Mouse (Mus musculus): Measurements from ENCODE around the gene Mphosph8.

Gene Mphosph8

DNA sequence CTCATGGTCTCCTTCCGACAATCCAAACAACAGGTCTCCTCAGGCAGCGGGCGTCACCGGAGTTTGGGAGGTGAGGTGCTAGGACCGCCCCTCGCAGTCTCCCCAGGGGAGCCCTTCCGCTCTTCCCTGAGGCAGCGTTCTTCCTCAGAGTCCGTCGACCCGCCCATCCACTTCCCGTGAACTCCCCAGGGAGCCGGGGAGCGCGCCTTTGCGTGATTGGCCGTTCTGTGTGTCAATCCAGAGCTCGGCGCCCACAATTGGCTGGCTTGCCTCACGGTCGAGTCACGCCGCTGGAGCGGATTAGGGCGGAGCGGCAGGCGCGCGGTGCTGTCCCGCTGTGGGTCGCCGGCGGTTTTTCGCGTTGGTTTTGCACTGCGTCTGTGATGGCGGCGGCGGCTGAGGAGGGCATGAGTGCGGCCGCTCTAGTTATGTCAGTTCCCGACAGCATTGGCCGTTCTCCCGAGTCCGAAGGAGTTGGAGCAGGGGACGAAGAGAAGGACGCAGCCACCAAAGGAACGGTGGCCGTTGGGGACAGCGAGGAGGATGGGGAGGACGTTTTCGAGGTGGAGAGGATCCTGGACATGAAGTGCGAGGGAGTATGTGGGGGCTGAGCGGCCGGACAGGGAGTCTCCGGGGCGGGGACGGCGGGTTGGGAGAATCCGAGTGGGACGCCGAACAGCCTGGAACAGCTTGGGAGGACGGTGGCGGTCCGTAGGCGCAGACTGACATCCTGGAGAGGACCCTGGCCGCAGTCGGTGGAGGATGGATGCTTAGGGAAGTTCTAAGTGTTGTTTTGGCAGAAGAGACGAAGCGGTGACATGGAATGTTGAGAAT is at the start of gene Mphosph8:
Gene Mphosph8 (plus strand): TSS at position 280 of the 834 bp plus-strand sequence.
- peak; percentile 100 for DNase-seq

DNA sequence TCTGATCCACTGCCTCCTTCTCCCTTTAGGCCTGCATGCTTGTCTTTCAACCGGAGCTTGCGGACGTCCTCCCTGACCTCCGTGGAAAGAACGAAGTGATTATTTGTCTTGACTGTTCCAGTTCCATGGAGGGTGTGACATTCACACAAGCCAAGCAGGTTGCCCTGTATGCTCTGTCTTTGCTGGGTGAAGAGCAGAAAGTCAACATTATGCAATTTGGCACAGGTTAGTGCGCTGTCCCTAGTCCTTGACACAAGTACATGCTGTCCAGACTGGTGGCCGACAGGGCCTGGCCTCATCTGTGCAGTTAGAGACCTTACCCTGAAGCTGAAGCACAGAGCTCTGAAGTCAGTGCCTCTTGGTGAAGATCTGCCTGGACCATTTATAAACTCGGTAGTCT is 47.6 kb upstream of the Mphosph8 start:
- DNase-seq, result no peak

DNA sequence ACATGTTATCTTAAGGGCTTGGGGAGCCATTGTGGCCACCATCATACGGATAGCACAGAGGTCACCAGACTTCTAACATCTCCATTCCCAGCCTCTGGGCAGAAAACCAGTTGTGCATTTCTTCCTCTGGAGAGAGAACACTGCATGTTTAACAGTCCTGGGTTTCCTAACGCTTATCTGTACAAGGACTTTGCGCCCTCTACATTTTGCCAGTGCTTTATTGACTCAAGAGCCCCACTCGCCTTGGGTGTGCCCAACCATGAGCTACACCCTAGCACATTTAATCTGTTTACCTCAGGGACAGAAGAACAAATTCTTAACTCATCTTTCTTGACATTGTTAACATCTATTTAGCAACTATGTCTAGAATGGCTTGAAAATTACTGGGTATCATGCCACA is 41.8 kb upstream of the Mphosph8 start:
- DNase-seq, result no peak

DNA sequence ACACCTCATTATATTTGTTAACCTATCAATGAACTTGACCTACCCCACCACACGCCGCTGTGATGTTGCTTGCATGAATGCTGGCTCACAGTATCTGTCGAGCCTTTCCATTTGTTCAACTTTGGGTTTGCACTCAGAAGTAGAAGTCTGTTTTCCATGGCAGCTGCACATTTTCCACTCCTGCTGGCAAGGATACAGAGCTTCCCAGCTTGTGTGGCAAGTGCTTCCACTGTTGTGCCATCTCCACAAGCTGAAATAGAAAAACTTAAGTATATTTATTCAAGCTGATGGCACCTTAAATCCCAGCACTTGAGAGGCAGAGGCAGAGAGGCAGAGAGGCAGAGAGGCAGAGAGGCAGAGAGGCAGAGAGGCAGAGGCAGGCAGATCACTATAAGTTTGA is 39.7 kb upstream of the Mphosph8 start:
- DNase-seq, result no peak

DNA sequence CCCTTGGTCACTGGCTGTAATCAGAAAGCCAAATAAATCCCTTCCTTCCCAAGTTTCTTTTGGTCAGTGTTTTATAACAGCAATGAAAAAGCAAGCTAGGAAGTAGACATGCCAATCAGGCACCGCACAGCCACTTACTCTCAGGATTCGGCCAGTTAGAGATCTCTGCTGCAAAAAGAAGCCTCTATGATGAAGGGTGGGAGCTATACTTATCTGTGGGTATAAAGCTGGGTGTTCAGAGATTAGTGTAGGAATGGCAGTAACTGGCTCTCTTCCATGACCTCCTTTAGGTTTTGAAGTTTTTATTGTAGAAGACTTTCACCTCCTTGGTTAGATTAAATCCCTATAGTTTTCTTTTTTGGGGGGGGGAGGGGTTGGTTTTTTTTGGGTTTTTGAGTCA is 36.9 kb upstream of the Mphosph8 start:
- DNase-seq, result no peak

DNA sequence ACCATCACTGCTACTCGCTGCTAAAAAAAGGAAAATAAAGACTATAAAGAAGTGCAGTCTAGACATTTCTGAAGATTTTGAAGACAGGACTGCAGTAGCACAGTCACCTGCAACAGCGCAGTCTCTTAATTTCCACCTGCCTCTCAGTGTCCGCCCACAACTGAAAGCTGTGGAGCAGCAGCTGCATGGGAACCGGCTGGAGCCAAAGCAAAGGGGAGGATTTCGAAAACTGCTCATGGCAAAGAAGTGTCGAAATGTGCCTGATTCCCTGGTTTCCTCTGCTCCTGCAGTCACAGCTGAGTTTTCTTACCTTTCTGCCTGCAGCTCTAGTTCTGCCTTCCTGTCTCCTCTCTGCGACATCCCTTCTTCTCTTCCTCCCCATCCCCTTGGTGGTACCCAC is 20.8 kb upstream of the Mphosph8 start:
- no peak for DNase-seq

DNA sequence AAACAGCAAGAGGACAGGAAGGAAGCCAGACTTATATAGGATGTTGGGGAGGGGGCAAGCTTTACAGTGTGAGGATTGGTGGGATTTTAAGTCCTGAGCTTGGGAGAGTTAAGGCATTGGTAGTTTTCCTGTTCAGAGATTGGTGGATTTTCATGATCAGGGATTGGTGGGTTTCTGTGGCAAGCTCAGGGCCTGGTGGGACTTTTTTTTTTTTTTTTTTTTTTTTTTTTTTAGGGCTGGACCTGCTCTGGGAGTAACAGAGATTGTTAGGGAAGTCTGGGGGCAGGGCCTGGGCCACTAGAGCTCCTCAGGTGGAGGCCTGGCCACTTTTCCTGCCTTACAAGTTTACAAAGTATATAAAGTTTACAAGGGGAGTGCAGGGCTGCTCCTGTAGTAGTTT is 18.6 kb upstream of the Mphosph8 start:
- no peak for DNase-seq

DNA sequence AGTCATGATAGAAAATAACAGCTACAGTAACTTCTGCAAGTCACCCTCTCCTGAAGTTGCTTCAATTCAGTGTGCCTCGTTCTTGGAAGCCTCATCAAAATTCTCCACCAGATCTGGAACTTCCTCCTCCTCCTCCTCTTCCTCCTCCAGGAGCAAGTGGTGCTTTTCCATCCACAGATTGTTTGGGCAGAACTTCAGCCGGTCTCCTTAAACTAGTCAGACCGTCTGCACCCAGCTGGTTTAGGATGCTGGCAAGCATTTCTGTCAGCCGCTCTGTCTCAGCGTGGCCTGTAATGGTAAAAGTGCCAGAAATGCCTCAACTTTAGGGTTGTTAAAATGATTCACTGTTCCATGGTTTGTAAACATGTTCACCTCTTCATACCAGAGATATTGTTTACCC is 2.4 kb upstream of the Mphosph8 start:
- peak; percentile 13 for DNase-seq

DNA sequence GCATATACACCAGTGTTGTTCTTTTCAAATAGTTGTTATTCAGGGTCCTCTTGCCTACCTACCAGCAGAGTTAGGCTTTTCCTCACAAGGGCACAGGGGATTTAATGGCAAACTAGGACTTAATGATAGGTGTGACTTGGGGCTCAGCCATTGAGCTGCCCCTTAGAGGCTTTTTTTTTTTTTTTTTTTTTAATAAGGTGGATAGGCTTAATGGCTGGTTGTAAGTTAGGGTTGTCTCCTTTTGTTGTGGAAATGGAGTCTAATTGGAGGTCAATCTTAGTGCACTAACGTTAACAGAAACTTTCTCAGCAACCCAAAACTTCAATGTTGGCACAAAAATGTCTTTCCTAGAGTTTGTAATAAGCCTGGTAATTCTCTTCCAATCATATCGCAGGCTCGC is 1.1 kb upstream of the Mphosph8 start:
- no peak for DNase-seq

DNA sequence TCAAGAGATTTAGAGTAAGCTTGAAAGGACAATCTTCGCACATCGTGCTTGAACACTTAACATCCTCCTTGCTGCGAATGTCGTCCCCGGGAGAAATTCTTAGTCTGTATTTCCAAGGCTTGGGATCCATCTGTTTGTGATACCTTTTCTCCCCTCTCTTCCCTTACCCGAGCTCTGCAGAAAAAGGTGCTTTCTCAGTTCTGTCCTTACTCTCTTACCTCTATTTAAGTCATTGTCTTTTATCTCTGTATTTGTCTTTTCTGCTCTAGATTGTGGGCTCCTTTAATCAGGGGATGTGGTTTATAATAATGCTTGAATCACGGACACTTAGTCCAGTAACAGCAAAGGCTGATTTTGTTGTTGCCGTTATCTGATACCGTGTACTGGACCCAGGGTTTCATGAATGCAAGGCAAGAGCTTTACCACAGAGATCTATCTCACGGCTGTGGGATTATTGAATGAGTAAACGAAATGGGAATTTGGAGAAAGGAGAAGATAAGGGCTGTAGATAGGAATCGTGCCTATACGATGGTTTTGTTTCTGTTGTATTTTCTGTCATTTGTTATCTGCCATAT is 1.1 kb downstream of the Mphosph8 start:
- DNase-seq, result no peak

DNA sequence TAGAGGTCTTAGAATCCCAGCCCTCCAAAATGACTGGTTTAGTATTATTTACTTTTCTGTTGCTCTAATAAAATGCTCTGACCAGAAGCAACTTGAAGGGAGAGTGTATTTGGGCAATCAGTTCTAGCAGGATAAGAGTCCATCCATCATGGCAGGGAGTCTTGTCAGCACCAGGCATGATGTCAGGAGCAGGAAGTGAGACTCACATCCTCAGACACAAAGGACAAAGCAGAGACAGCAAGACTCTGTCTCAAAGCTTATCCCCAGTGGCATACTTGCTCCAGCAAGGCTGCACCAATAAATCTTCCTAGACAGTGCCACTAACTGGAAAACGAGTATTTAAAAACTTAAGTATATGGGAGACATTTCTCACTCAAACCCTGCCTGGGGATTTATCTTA is 17.4 kb downstream of the Mphosph8 start:
- no peak for DNase-seq

DNA sequence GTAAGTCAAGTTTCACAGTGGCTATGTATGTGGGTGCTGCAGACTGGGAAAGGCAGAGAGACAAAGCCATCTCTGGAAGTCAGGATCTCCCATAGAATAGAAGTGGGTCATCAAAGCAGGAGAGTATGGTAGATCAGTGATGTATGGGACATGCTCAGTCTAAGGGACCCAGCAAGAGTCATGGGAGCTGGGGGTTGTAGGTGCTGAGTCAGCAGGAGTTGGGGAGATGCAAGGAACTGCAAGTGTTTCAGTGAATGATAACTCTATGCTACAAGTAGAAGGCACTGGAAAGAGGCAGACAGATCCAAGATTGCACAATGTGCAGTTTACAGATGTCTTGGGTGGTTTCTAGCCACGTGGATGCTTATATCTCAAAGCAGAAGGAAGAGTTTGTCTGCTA is 21.1 kb downstream of the Mphosph8 start:
- no peak for DNase-seq

DNA sequence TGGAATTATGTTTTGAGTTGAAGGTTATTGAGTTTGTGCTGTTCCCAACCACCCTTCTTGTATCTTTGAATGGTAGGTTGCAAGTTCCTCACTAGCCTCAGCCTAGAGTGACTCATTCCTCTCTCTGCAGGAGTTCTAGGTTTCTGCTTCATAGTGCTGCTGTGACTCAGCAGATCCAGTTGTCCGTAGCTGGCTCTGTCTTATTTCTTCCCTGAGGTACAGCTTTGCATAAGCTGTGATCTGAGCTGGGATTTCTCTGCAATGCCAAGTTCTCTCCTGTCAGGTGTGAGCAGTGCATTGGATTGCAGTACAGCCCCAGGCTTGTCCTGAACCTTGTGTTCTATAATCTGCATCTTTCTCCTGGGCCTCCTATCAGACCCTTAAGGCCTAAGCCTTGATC is 21.7 kb downstream of the Mphosph8 start:
- DNase-seq, result no peak

DNA sequence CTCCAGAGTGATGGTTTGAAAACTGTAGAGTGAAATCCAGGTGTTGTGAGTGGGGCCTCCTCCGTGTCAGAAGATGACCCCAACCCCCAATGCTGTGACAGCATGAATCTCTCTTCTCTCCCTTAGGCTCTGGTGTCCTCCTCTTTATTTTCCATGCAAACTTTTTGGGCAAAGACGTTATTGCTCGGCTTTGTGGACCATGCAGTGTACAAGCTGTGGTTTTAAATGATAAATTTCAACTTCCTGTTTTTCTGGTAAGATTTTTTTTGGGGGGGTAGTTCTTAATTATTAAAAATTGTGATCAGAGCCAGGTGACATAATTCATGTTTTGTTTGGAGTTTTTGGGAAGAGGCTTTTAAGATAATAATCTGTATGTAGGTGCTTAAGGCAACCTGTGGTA is 27.4 kb downstream of the Mphosph8 start:
- no peak for DNase-seq

DNA sequence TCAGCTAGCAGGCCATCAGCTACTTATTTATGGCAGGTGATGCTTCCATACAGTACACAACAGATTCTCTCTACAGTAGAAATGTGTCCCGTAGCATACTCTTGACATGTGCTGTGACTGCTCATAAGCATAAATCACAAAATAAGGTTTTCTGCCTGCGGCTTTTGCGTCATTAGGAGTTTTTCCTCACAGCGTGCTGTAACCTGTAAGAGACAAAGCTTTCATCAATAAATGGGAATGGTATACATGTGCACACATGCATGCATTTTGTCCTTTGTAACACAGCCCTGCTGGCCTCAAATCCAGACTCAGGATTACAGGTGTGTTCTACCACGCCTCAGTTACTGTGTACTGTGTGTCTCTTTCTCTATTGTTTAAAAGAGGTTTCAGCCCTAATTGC is 29.8 kb downstream of the Mphosph8 start:
- no peak for DNase-seq

DNA sequence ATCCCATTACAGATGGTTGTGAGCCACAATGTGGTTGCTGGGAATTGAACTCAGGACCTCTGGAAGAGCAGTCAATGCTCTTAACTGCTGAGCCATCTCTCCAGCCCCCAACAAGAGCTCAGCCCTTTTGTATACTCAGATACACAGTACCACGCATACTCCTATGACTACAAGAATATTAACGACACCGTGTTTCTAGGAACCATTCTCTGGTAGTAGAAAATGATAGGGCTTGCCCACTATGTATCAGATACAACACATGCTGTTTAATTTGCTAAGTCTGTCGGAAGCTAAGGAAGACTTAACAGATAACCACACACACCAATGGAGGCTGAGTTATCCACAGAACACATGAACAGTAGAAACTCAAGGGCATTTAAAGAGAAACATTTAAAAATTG is 34.6 kb downstream of the Mphosph8 start:
- DNase-seq, result no peak

DNA sequence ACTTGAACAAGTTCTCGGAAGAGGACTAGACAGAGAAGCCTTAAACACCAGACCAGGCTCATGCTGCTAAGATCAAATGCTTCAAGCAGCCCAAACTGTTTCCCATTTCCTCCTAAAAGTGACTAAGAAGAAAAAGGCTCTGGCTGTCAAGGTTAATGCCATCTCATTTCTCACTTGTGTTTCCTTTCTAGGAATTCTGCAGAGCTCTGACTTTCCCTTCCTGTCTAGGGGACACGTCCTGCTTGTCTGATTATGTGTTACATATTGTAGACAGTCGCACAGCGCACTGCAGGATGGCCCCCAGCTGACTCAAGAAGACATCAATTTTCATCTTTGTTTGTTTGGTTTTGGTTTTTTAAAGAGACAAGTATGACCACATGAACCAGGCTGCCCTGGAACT is 37.6 kb downstream of the Mphosph8 start:
- no peak for DNase-seq

DNA sequence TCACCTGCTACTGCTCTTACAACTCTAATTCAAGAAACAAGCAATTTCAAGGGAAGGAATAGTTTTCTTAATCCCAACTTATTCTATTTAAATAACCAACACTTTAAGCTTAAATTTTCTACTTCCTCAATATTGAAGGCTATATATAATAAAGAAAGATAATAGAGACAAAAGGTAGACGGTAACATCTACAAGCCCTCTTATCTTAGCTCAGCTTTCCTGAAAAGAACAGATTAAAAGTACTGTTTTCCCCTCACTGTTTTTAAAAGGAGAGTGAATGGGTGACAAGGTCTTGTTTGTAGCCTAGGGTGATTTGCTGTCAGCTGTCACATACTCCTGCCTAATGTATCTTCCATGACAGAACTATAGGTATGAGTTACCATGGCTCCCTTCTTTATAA is 58.4 kb downstream of the Mphosph8 start:
- no peak for DNase-seq

DNA sequence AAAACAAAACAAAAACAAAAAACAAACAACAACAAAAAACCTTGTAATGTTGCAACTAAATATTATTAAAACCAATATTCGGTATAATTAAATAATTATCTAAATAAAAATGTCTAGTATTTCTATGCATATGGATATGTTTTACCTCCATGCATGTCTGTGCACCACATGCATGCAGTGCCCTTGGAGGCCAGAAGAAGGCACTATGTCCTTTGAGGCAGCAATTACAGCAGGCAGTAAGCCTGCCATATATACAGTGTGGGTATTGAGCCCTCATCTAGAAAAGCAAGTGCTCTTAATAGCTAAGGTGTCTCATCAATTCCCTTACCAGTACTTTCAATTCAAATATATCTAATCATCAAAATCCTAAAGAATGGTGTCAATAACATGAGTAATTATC is 72.1 kb downstream of the Mphosph8 start:
- DNase-seq, result no peak

Data from lung, postnatal 14 days (tissue).